ENCODE assay signal across 15 mouse cellular contexts in genomic region chr1:166089739-166090138, GRCm38 (mm10). TPM values are rescaled to one million over a fixed set of nuclear protein-coding genes. Genes with fewer than 3 reads are reported as not detected.
DNase-seq lines count a peak whose midpoint lies in the region; ATAC-seq lines count a peak whose summit lies in the region.
"Had no signal": no experiment of that assay in that cellular context is flagged by ENCODE, and none has a peak within 500 bp of the region (broad histone marks: within the 10 kb centered on the region; RNA-seq: fewer than 3 reads in every experiment).

No protein-coding gene starts in this region.

- DNase-seq in adrenal gland, postnatal 14 days: peak; percentile 19
- DNase-seq in adrenal gland, adult 8-10 months: no peak
- DNase-seq in 416B (ENCODE audit: low read depth): peak; percentile 48
- peak; percentile 13 for DNase-seq in hindbrain, embryonic 11.5 days (ENCODE audit: low spot score)
- DNase-seq in right cerebral cortex, postnatal 10 days (ENCODE audit: low spot score in 2 of 2): no peak
- no peak for DNase-seq in gastrocnemius, postnatal 4 days (ENCODE audit: low spot score in 2 of 2)
- DNase-seq in retina, postnatal 1 day: no peak
- DNase-seq: thymus, postnatal 36 days had no signal

- no peak overlapping the region for H3K9ac ChIP-seq in hindbrain, embryonic 11.5 days (ENCODE audit: low read depth, low read length)
- H3K9ac ChIP-seq in limb, embryonic 15.5 days: no peak overlapping the region
- H3K9ac ChIP-seq: forebrain, embryonic 13.5 days had no signal

- H3K27me3 ChIP-seq in hindbrain, embryonic 11.5 days (ENCODE audit: control insufficient read depth, insufficient read depth, low read length): no peaks in the 10 kb centered on the region
- no peaks in the 10 kb centered on the region for H3K27me3 ChIP-seq in limb, embryonic 15.5 days
- H3K27me3 ChIP-seq: forebrain, embryonic 13.5 days had no signal

- no peak overlapping the region for H3K27ac ChIP-seq in hindbrain, embryonic 11.5 days (ENCODE audit: low read depth, low read length)
- no peak overlapping the region for H3K27ac ChIP-seq in limb, embryonic 15.5 days
- H3K27ac ChIP-seq: forebrain, embryonic 13.5 days had no signal

- H3K4me2 ChIP-seq in hindbrain, embryonic 11.5 days (replicated peaks; ENCODE audit: low read depth, low read length): no peak overlapping the region
- no peak overlapping the region for H3K4me2 ChIP-seq in limb, embryonic 15.5 days
- H3K4me2 ChIP-seq: forebrain, embryonic 13.5 days had no signal

- no peak for ATAC-seq in hindbrain, embryonic 11.5 days (ENCODE audit: low FRiP score)
- peak; percentile 63; the same call in 1 of the 2 replicates for ATAC-seq in limb, embryonic 15.5 days (ENCODE audit: insufficient number of reproducible peaks, low FRiP score, low TSS enrichment, low read depth)
- ATAC-seq: forebrain, embryonic 13.5 days had no signal

- no peak overlapping the region for H3K4me3 ChIP-seq in hindbrain, embryonic 11.5 days (ENCODE audit: low read depth, low read length)
- H3K4me3 ChIP-seq in limb, embryonic 15.5 days: no peak overlapping the region
- H3K4me3 ChIP-seq: forebrain, embryonic 13.5 days had no signal

- no peaks in the 10 kb centered on the region for H3K4me1 ChIP-seq in hindbrain, embryonic 11.5 days (replicated peaks; ENCODE audit: control insufficient read depth, insufficient read depth, low read length)
- H3K4me1 ChIP-seq in limb, embryonic 15.5 days: no peaks in the 10 kb centered on the region

- WGBS in hindbrain, embryonic 11.5 days: 50% methylated on average over 4 of the region's 4 CpGs
- 28% methylated on average over 4 of the region's 4 CpGs for WGBS in limb, embryonic 15.5 days

- H3K36me3 ChIP-seq in hindbrain, embryonic 11.5 days (ENCODE audit: control insufficient read depth, insufficient read depth, low read length): no peaks in the 10 kb centered on the region
- H3K36me3 ChIP-seq in limb, embryonic 15.5 days: no peaks in the 10 kb centered on the region

- no peaks in the 10 kb centered on the region for H3K9me3 ChIP-seq in hindbrain, embryonic 11.5 days (ENCODE audit: control insufficient read depth, low read length)
- no peaks in the 10 kb centered on the region for H3K9me3 ChIP-seq in limb, embryonic 15.5 days
- H3K9me3 ChIP-seq: forebrain, embryonic 13.5 days had no signal

RNA-seq across cellular contexts. Expression of gene Dusp27, which starts 38.0 kb away (rescaled TPM):
- total RNA-seq in adrenal gland, postnatal 14 days (2021): 0.07 and 0.26 TPM in 2 replicates
- total RNA-seq in adrenal gland, adult 8-10 months (2022): under 1 TPM in 3 of 4 experiments, not detected in 1; 0.21 to 0.22 (median 0.22) TPM
- 2.0 and 2.2 TPM in 2 replicates for polyA plus RNA-seq in hindbrain, embryonic 11.5 days (2014; fragmentation: Nextera tagmentation; extraction: Ambion mirVana)
- polyA plus RNA-seq in limb, embryonic 15.5 days (2015; fragmentation: Nextera tagmentation; extraction: Ambion mirVana): 6.0 and 13.3 TPM in 2 replicates
- total RNA-seq in gastrocnemius, postnatal 4 days (2021): 100 to 1,000 TPM; 115 to 133 TPM
- total RNA-seq: common myeloid progenitor, adult 5-6 weeks; granulocyte monocyte progenitor cell, adult 5-6 weeks; megakaryocyte, adult 5-6 weeks had no signal

RNA-seq across cellular contexts. Expression of gene Gpa33, which starts 40.3 kb away (rescaled TPM):
- total RNA-seq in adrenal gland, postnatal 14 days (2021): 0.15 TPM in 1 of 2 replicates, not detected in the other
- under 1 TPM in 2 of 4 experiments, not detected in 2; 0.56 to 0.62 TPM for total RNA-seq in adrenal gland, adult 8-10 months (2022)
- polyA plus RNA-seq in hindbrain, embryonic 11.5 days (2014; fragmentation: Nextera tagmentation; extraction: Ambion mirVana): 0.12 TPM in 1 of 2 replicates, not detected in the other
- polyA plus RNA-seq in limb, embryonic 15.5 days (2015; fragmentation: Nextera tagmentation; extraction: Ambion mirVana): 1.4 and 2.3 TPM in 2 replicates
- not detected for total RNA-seq in gastrocnemius, postnatal 4 days (2021)
- total RNA-seq: common myeloid progenitor, adult 5-6 weeks; granulocyte monocyte progenitor cell, adult 5-6 weeks; left cerebral cortex, postnatal 36 days; megakaryocyte, adult 5-6 weeks had no signal
- polyA plus RNA-seq: forebrain, embryonic 13.5 days; spleen, adult 2 months had no signal

Comparison
In these comparisons a context has a peak if more than half of its experiments do, and no peak if none do; other contexts are left out.
1. DNase-seq: peak in adrenal gland, postnatal 14 days (single experiment), 416B (single experiment) and hindbrain, embryonic 11.5 days (single experiment); none in adrenal gland, adult 8-10 months (single experiment), right cerebral cortex, postnatal 10 days (0 of 2), gastrocnemius, postnatal 4 days (0 of 2) and retina, postnatal 1 day (single experiment).
2. RNA of gene Dusp27, which starts 38.0 kb away (total RNA-seq): 115 to 133 TPM in gastrocnemius, postnatal 4 days; 0.21 to 0.22 TPM in adrenal gland, adult 8-10 months and 0.07 to 0.26 TPM in adrenal gland, postnatal 14 days; every median in the first group is over 10 times any median in the second.